Mouse (Mus musculus): Measurements from ENCODE around the gene Ltb4r2. TPM values are rescaled to one million over a fixed set of nuclear protein-coding genes. Genes with fewer than 3 reads are reported as not detected.
"Not testable (repeated sequence)": the region's sequence is repeated elsewhere in the genome, so short reads cannot be mapped to it uniquely, and the experiment has no call there.

Gene Ltb4r2
- polyA plus RNA-seq, 1 experiment from 2014 or later, result 0.25 TPM

- peak; percentile 68; the same call in 1 of the 2 replicates for ATAC-seq (ENCODE audit: borderline replicate concordance, extremely low read depth, low FRiP score, low TSS enrichment)
- WGBS, result 17% methylated on average over 10 of the region's 10 CpGs
- peaks cover 26% of the 10 kb centered on the region for H3K36me3 ChIP-seq
- no peaks in the 10 kb centered on the region for H3K27me3 ChIP-seq
- peak overlapping the region; percentile 37 for H3K4me2 ChIP-seq
- H3K27ac ChIP-seq, result no peak overlapping the region
- peaks cover 30% of the 10 kb centered on the region for H3K4me1 ChIP-seq
- 0 out of 2 replicates have a peak overlapping the region, but pooled peaks have one; percentile 31 for H3K9ac ChIP-seq
- no peak overlapping the region for H3K4me3 ChIP-seq
- no peaks in the 10 kb centered on the region for H3K9me3 ChIP-seq
These were observed 17.5 kb upstream of the Ltb4r2 start for GRCm38 (mm10) chr14:55743711-55744110.

GRCm38 (mm10) chr14:55745180-55745860, 15.9 kb upstream of the Ltb4r2 start, which contains the start of the genes Dhrs1 and Nop9:
TSS of gene Dhrs1 (minus strand) at chr14:55745690.
TSS of gene Nop9 (plus strand) at chr14:55745693.
- Histone ChIP-seq H3K4me2 (peak within 1 kb of the TSS; percentile 92), H3K27me3 (no peaks in the 10 kb centered on the region), H3K36me3 (peaks cover 24% of the 10 kb centered on the region), H3K9me3 (no peaks in the 10 kb centered on the region), H3K4me3 (peak within 1 kb of the TSS; percentile 73), H3K9ac (peak within 1 kb of the TSS; percentile 78), H3K27ac (peak within 1 kb of the TSS; percentile 16; the same call in 1 of the 2 replicates), H3K4me1 (peaks cover 30% of the 10 kb centered on the region)
- ATAC-seq (ENCODE audit: borderline replicate concordance, extremely low read depth, low FRiP score, low TSS enrichment), result peak; percentile 87
- WGBS, result under 1% methylated on average over 48 of the region's 48 CpGs

DNA sequence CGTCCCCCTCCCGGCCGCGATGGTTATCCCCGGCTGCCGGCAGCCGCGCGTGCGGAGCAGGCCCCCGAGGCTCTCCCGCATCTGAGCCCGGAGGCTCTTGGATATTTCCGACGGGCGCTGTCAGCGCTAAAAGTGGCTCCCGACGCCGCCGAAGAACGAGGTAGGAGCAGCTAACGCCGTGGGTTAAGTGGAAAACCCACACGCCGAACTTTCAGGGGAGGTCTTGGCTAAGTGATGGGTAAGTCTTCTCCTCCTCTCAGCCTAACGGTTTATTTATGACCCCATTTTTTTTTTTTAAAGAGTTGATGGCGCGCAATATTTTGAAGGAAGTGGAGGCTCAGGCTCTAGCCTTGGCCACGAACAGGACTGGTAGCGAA, 15.4 kb upstream of the Ltb4r2 start:
- Histone ChIP-seq H3K9me3 (no peaks in the 10 kb centered on the region), H3K4me2 (peak overlapping the region; percentile 92), H3K9ac (peak overlapping the region; percentile 78), H3K27ac (peak overlapping the region; percentile 16; the same call in 1 of the 2 replicates), H3K4me1 (peaks cover 30% of the 10 kb centered on the region), H3K4me3 (peak overlapping the region; percentile 73), H3K36me3 (peaks cover 25% of the 10 kb centered on the region), H3K27me3 (no peaks in the 10 kb centered on the region)
- ATAC-seq (ENCODE audit: borderline replicate concordance, extremely low read depth, low FRiP score, low TSS enrichment), result no peak
- under 1% methylated on average over 31 of the region's 31 CpGs for WGBS

- H3K4me3 ChIP-seq, result peak overlapping the region; percentile 73
- H3K9ac ChIP-seq, result no peak overlapping the region
- no peaks in the 10 kb centered on the region for H3K27me3 ChIP-seq
- WGBS, result 83% methylated on average over 10 of the region's 10 CpGs
- peak overlapping the region; percentile 92 for H3K4me2 ChIP-seq
- no peak overlapping the region for H3K27ac ChIP-seq
- H3K4me1 ChIP-seq, result peaks cover 30% of the 10 kb centered on the region
- no peak for ATAC-seq (ENCODE audit: borderline replicate concordance, extremely low read depth, low FRiP score, low TSS enrichment)
- H3K9me3 ChIP-seq, result no peaks in the 10 kb centered on the region
- H3K36me3 ChIP-seq, result peaks cover 35% of the 10 kb centered on the region
These were observed 14.0 kb upstream of the Ltb4r2 start for GRCm38 (mm10) chr14:55747051-55747847.

DNA sequence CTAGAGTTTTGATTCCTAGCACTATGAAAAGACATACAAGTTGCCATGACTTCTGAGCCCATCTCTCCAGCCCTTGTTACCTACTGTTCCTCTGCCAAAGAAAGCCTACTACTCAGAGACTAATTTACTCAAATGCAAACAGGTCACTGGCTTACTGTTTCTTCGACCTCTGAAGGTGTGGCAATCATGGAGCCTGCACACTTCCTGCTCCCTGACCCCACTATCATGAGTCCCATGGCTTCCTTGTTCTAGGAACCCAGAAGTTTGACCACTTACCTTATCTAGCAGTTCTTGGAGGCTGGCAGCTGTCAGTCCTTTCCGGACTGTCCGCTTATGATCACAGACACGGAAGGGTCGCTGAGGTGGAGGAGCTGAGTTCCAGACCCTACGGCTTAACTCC, 3.7 kb upstream of the Ltb4r2 start:
- no peaks in the 10 kb centered on the region for H3K9me3 ChIP-seq
- ATAC-seq (ENCODE audit: borderline replicate concordance, extremely low read depth, low FRiP score, low TSS enrichment), result no peak
- H3K4me2 ChIP-seq, result no peak overlapping the region
- H3K4me1 ChIP-seq, result peaks cover 19% of the 10 kb centered on the region
- H3K4me3 ChIP-seq, result no peak overlapping the region
- H3K27me3 ChIP-seq, result peaks cover 16% of the 10 kb centered on the region
- 62% methylated on average over 6 of the region's 6 CpGs for WGBS
- H3K36me3 ChIP-seq, result peaks cover 31% of the 10 kb centered on the region
- no peak overlapping the region for H3K27ac ChIP-seq
- no peak overlapping the region for H3K9ac ChIP-seq

GRCm38 (mm10) chr14:55758363-55758784, 2.9 kb upstream of the Ltb4r2 start, which contains the start of gene Cideb:
TSS of gene Cideb (minus strand) at chr14:55758458.
- ATAC-seq (ENCODE audit: borderline replicate concordance, extremely low read depth, low FRiP score, low TSS enrichment), result no peak
- H3K27ac ChIP-seq, result no peak within 1 kb of the TSS
- no peak within 1 kb of the TSS for H3K9ac ChIP-seq
- H3K4me3 ChIP-seq, result peak within 1 kb of the TSS; percentile 8; the same call in 1 of the 2 replicates
- H3K4me2 ChIP-seq, result peak within 1 kb of the TSS; percentile 37
- peaks cover 23% of the 10 kb centered on the region for H3K36me3 ChIP-seq
- peaks cover 27% of the 10 kb centered on the region for H3K4me1 ChIP-seq
- H3K9me3 ChIP-seq, result no peaks in the 10 kb centered on the region
- peaks cover 16% of the 10 kb centered on the region for H3K27me3 ChIP-seq
- 9% methylated on average over 8 of the region's 8 CpGs for WGBS

GRCm38 (mm10) chr14:55760156-55760555, 1.1 kb upstream of the Ltb4r2 start:
- not testable (repeated sequence) for H3K27ac ChIP-seq; H3K36me3 ChIP-seq; ATAC-seq (ENCODE audit: borderline replicate concordance, extremely low read depth, low FRiP score, low TSS enrichment); H3K9me3 ChIP-seq; H3K9ac ChIP-seq
- Histone ChIP-seq H3K4me1 (peaks cover 28% of the 10 kb centered on the region), H3K4me2 (peak overlapping the region; percentile 49), H3K4me3 (peak overlapping the region; percentile 23), H3K27me3 (peaks cover 29% of the 10 kb centered on the region)
- WGBS, result 2% methylated on average over 6 of the region's 6 CpGs

DNA sequence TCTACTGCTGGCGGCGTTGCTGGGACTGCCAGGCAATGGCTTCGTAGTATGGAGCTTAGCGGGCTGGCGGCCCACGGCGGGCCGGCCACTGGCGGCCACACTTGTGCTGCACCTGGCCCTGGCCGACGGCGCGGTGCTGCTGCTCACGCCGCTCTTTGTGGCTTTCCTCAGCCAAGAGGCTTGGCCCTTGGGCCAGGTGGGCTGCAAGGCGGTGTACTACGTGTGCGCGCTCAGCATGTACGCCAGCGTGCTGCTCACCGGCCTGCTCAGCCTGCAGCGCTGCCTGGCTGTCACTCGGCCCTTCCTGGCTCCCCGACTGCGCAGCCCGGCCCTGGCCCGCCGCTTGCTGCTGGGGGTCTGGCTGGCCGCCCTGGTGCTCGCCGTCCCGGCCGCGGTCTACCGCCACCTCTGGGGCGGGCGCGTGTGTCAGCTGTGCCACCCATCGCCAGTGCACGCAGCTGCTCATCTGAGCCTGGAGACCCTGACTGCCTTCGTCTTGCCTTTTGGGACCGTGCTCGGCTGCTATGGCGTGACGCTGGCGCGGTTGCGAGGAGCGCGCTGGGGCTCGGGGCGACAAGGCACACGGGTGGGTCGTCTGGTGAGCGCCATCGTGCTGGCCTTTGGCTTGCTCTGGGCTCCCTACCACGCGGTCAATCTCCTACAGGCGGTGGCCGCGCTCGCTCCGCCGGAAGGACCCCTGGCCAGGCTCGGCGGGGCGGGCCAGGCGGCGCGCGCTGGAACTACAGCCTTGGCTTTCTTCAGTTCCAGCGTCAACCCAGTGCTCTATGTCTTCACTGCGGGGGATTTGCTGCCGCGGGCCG, 983 bp downstream of the Ltb4r2 start:
- Histone ChIP-seq H3K4me1 (peaks cover 29% of the 10 kb centered on the region), H3K4me2 (peak overlapping the region; percentile 98), H3K9ac (peak overlapping the region; percentile 78), H3K27me3 (peaks cover 38% of the 10 kb centered on the region), H3K9me3 (no peaks in the 10 kb centered on the region), H3K36me3 (no peaks in the 10 kb centered on the region), H3K27ac (peak overlapping the region; percentile 45), H3K4me3 (peak overlapping the region; percentile 54)
- peak; percentile 68 for ATAC-seq (ENCODE audit: borderline replicate concordance, extremely low read depth, low FRiP score, low TSS enrichment)
- WGBS, result 2% methylated on average over 69 of the region's 77 CpGs

DNA sequence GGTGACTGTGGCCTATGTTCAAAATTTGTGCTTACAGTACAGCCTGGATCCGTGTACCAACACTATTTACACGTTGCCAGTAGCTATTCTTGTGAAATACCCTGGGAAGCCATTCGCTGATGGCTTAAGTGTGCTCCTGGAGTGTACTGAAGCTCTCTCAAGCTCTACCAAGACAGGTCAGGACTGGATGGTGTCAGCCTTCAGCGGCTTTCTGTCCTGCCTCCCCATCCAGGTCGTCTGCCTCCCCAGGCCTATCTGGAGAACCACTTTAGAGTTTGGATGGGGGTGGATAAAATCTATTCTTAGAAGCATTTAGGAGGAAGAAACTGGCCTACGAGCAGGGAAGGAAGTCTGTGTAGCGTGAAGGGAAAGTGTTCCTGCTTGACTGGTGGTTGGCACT, 1.9 kb downstream of the Ltb4r2 start:
- peak overlapping the region; percentile 45 for H3K27ac ChIP-seq
- H3K4me2 ChIP-seq, result peak overlapping the region; percentile 98
- H3K27me3 ChIP-seq, result peaks cover 47% of the 10 kb centered on the region
- H3K4me3 ChIP-seq, result no peak overlapping the region
- 51% methylated on average over 7 of the region's 7 CpGs for WGBS
- H3K9ac ChIP-seq, result no peak overlapping the region
- no peak for ATAC-seq (ENCODE audit: borderline replicate concordance, extremely low read depth, low FRiP score, low TSS enrichment)
- no peaks in the 10 kb centered on the region for H3K9me3 ChIP-seq
- H3K4me1 ChIP-seq, result peaks cover 37% of the 10 kb centered on the region
- H3K36me3 ChIP-seq, result no peaks in the 10 kb centered on the region

DNA sequence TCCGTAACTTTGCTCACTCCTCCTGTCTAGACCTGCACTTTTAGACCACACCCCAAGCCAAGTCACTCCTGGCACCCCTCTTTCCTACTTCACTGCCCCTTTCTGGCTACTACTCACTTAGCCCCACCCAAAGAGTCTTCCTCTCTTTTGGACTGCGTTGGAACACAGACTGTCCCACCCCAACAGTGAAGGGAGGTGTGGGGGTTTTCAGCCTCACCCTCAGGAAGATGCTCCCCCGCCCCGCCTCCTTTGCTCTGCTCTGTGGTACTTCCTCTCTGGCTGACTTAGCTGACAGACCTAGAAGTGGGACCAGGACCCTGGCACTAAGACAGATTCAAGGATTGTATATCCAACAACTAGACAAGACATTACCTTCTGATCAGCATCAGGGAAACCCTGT, 4.5 kb downstream of the Ltb4r2 start, which contains the start of gene Ltb4r1:
TSS of gene Ltb4r1 (plus strand) at position 267 of the 400 bp plus-strand sequence.
- Histone ChIP-seq H3K4me3 (no peak within 1 kb of the TSS), H3K9ac (no peak within 1 kb of the TSS), H3K36me3 (no peaks in the 10 kb centered on the region), H3K9me3 (no peaks in the 10 kb centered on the region), H3K27ac (no peak within 1 kb of the TSS), H3K4me1 (peaks cover 32% of the 10 kb centered on the region), H3K27me3 (peaks cover 57% of the 10 kb centered on the region), H3K4me2 (no peak within 1 kb of the TSS)
- WGBS, result 59% methylated on average over 4 of the region's 4 CpGs
- ATAC-seq (ENCODE audit: borderline replicate concordance, extremely low read depth, low FRiP score, low TSS enrichment), result no peak
